Mouse (Mus musculus): ENCODE measurements at regions not wholly inside any gene's neighbourhood (a gene's known extent, or its start where the extent isn't known, plus 50 kb on each side); places are given as distances from the start of the nearest gene placed in this dataset.

- ATAC-seq (ENCODE audit: insufficient read depth, low read depth) (no peak), DNase-seq (ENCODE audit: low spot score) (no peak)
- H3K36me3 ChIP-seq (replicated peaks; ENCODE audit: control insufficient read depth, insufficient read depth, low read length), result no peaks in the 10 kb centered on the region
- no peak overlapping the region for H3K4me3 ChIP-seq (ENCODE audit: low read depth, low read length)
- H3K9me3 ChIP-seq (replicated peaks; ENCODE audit: control insufficient read depth, low read length), result no peaks in the 10 kb centered on the region
- no peaks in the 10 kb centered on the region for H3K27me3 ChIP-seq (ENCODE audit: control insufficient read depth, insufficient read depth, low read length)
- 82% methylated on average over 5 of the region's 5 CpGs for WGBS
- no peak overlapping the region for H3K4me2 ChIP-seq (ENCODE audit: low read depth, low read length)
- no peak for TF ChIP-seq CTCF (IDR thresholded peaks at IDR 0.05; ENCODE audit: low read depth)
- no peak for TF ChIP-seq EP300 (IDR thresholded peaks at IDR 0.05; ENCODE audit: low read depth)
- no peak overlapping the region for H3K9ac ChIP-seq (replicated peaks; ENCODE audit: low read depth, low read length)
- H3K27ac ChIP-seq (ENCODE audit: low read depth), result no peak overlapping the region
- no peaks in the 10 kb centered on the region for H3K4me1 ChIP-seq (ENCODE audit: control insufficient read depth, insufficient read depth)
Observed at GRCm38 (mm10) chr9:100404426-100404825, 82.2 kb downstream of the Il20rb start.

GRCm38 (mm10) chr9:100400366-100400765, 86.2 kb downstream of the Il20rb start:
- DNase-seq (ENCODE audit: low spot score) (peak; percentile 65), ATAC-seq (ENCODE audit: insufficient read depth, low read depth) (no peak; the same call in 1 of the 2 replicates)
- H3K4me1 ChIP-seq (ENCODE audit: control insufficient read depth, insufficient read depth), result no peaks in the 10 kb centered on the region
- 22% methylated on average over 8 of the region's 8 CpGs for WGBS
- TF ChIP-seq CTCF (IDR thresholded peaks at IDR 0.05; ENCODE audit: low read depth) (peak; percentile 66), EP300 (IDR thresholded peaks at IDR 0.05; ENCODE audit: low read depth) (no peak)
- no peaks in the 10 kb centered on the region for H3K9me3 ChIP-seq (replicated peaks; ENCODE audit: control insufficient read depth, low read length)
- no peak overlapping the region for H3K4me2 ChIP-seq (ENCODE audit: low read depth, low read length)
- no peaks in the 10 kb centered on the region for H3K27me3 ChIP-seq (ENCODE audit: control insufficient read depth, insufficient read depth, low read length)
- no peak overlapping the region for H3K27ac ChIP-seq (ENCODE audit: low read depth)
- H3K9ac ChIP-seq (replicated peaks; ENCODE audit: low read depth, low read length), result no peak overlapping the region
- H3K4me3 ChIP-seq (ENCODE audit: low read depth, low read length), result no peak overlapping the region
- no peaks in the 10 kb centered on the region for H3K36me3 ChIP-seq (replicated peaks; ENCODE audit: control insufficient read depth, insufficient read depth, low read length)

- Histone ChIP-seq H3K4me2 (ENCODE audit: low read depth, low read length) (no peak overlapping the region), H3K36me3 (replicated peaks; ENCODE audit: control insufficient read depth, insufficient read depth, low read length) (no peaks in the 10 kb centered on the region), H3K27ac (ENCODE audit: low read depth) (no peak overlapping the region), H3K27me3 (ENCODE audit: control insufficient read depth, insufficient read depth, low read length) (no peaks in the 10 kb centered on the region), H3K4me3 (ENCODE audit: low read depth, low read length) (no peak overlapping the region), H3K9me3 (replicated peaks; ENCODE audit: control insufficient read depth, low read length) (no peaks in the 10 kb centered on the region), H3K9ac (replicated peaks; ENCODE audit: low read depth, low read length) (no peak overlapping the region), H3K4me1 (ENCODE audit: control insufficient read depth, insufficient read depth) (no peaks in the 10 kb centered on the region)
- no peak for TF ChIP-seq CTCF (IDR thresholded peaks at IDR 0.05; ENCODE audit: low read depth)
- TF ChIP-seq EP300 (IDR thresholded peaks at IDR 0.05; ENCODE audit: low read depth), result no peak
- DNase-seq (ENCODE audit: low spot score) (no peak), ATAC-seq (ENCODE audit: insufficient read depth, low read depth) (no peak)
- 82% methylated on average over 7 of the region's 7 CpGs for WGBS
Observed at GRCm38 (mm10) chr9:100396340-100396910, 90.2 kb downstream of the Il20rb start.

GRCm38 (mm10) chr9:100395711-100396110, 90.9 kb downstream of the Il20rb start:
- H3K9me3 ChIP-seq (replicated peaks; ENCODE audit: control insufficient read depth, low read length), result no peaks in the 10 kb centered on the region
- ATAC-seq (ENCODE audit: insufficient read depth, low read depth) (no peak), DNase-seq (ENCODE audit: low spot score) (peak; percentile 47)
- no peaks in the 10 kb centered on the region for H3K4me1 ChIP-seq (ENCODE audit: control insufficient read depth, insufficient read depth)
- no peak overlapping the region for H3K4me2 ChIP-seq (ENCODE audit: low read depth, low read length)
- no peak overlapping the region for H3K4me3 ChIP-seq (ENCODE audit: low read depth, low read length)
- H3K27ac ChIP-seq (ENCODE audit: low read depth), result no peak overlapping the region
- peak; percentile 89 for TF ChIP-seq CTCF (IDR thresholded peaks at IDR 0.05; ENCODE audit: low read depth)
- TF ChIP-seq EP300 (IDR thresholded peaks at IDR 0.05; ENCODE audit: low read depth), result no peak
- no peaks in the 10 kb centered on the region for H3K27me3 ChIP-seq (ENCODE audit: control insufficient read depth, insufficient read depth, low read length)
- 6% methylated on average over 5 of the region's 5 CpGs for WGBS
- no peak overlapping the region for H3K9ac ChIP-seq (replicated peaks; ENCODE audit: low read depth, low read length)
- H3K36me3 ChIP-seq (replicated peaks; ENCODE audit: control insufficient read depth, insufficient read depth, low read length), result no peaks in the 10 kb centered on the region

DNA sequence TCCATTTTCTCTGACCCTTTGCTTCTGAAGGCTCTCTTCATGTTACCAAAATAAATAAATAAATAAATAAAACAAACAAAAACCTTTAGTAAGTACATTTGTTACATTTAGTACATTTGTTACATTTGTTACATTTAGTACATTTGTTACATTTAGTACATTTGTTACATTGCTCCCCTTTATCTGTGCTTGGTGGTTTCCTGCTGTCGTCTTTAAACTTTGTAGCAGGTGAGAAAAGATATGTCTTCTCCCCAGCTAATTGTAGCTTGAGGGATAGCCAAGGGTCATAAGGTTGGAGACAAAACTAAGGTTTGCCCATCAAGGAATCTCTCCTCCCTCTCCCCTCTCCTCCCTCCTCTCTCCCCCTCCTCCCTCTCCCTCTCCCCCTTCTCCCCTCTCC, 92.0 kb downstream of the Il20rb start:
- H3K27me3 ChIP-seq (ENCODE audit: control insufficient read depth, insufficient read depth, low read length), result no peaks in the 10 kb centered on the region
- no peak for DNase-seq (ENCODE audit: low spot score)
- no peak overlapping the region for H3K9ac ChIP-seq (replicated peaks; ENCODE audit: low read depth, low read length)
- no peak overlapping the region for H3K4me2 ChIP-seq (ENCODE audit: low read depth, low read length)
- H3K9me3 ChIP-seq (replicated peaks; ENCODE audit: control insufficient read depth, low read length), result no peaks in the 10 kb centered on the region
- H3K27ac ChIP-seq (ENCODE audit: low read depth), result no peak overlapping the region
- H3K4me3 ChIP-seq (ENCODE audit: low read depth, low read length), result no peak overlapping the region
- no peak for TF ChIP-seq CTCF (IDR thresholded peaks at IDR 0.05; ENCODE audit: low read depth)
- TF ChIP-seq EP300 (IDR thresholded peaks at IDR 0.05; ENCODE audit: low read depth), result no peak
- ATAC-seq (ENCODE audit: insufficient read depth, low read depth), result no peak
- no peaks in the 10 kb centered on the region for H3K4me1 ChIP-seq (ENCODE audit: control insufficient read depth, insufficient read depth)
- H3K36me3 ChIP-seq (replicated peaks; ENCODE audit: control insufficient read depth, insufficient read depth, low read length), result no peaks in the 10 kb centered on the region
- whole genome bisulfite sequencing, result 32% methylated on average over 1 of the region's 1 CpGs

- Histone ChIP-seq H3K4me2 (ENCODE audit: low read depth, low read length) (no peak overlapping the region), H3K9ac (replicated peaks; ENCODE audit: low read depth, low read length) (no peak overlapping the region), H3K4me1 (ENCODE audit: control insufficient read depth, insufficient read depth) (no peaks in the 10 kb centered on the region), H3K27ac (ENCODE audit: low read depth) (no peak overlapping the region), H3K36me3 (replicated peaks; ENCODE audit: control insufficient read depth, insufficient read depth, low read length) (no peaks in the 10 kb centered on the region), H3K27me3 (ENCODE audit: control insufficient read depth, insufficient read depth, low read length) (no peaks in the 10 kb centered on the region), H3K9me3 (replicated peaks; ENCODE audit: control insufficient read depth, low read length) (no peaks in the 10 kb centered on the region), H3K4me3 (ENCODE audit: low read depth, low read length) (no peak overlapping the region)
- TF ChIP-seq EP300 (IDR thresholded peaks at IDR 0.05; ENCODE audit: low read depth), result no peak
- TF ChIP-seq CTCF (IDR thresholded peaks at IDR 0.05; ENCODE audit: low read depth), result no peak
- ATAC-seq (ENCODE audit: insufficient read depth, low read depth), result no peak
- WGBS, result 70% methylated on average over 5 of the region's 5 CpGs
- DNase-seq (ENCODE audit: low spot score), result no peak
Observed at GRCm38 (mm10) chr9:100394166-100394565, 92.4 kb downstream of the Il20rb start.

Measured in heart, postnatal 0 days (tissue).